Mouse (Mus musculus) ovary, adult 18-20 months (tissue): ENCODE results near the gene Fndc10.
A peak's percentile ranks its signal among the peaks of the same experiment; 100 is the strongest.
"Not testable (repeated sequence)": the region's sequence is repeated elsewhere in the genome, so short reads cannot be mapped to it uniquely, and the experiment has no call there.

Experiments used
- DNase-seq: peaks from one replicate; pipeline ENCODE4 v3.0.0; 2022; ENCODE audit warnings: low spot score, mixed read lengths

Fndc10 gene

DNA sequence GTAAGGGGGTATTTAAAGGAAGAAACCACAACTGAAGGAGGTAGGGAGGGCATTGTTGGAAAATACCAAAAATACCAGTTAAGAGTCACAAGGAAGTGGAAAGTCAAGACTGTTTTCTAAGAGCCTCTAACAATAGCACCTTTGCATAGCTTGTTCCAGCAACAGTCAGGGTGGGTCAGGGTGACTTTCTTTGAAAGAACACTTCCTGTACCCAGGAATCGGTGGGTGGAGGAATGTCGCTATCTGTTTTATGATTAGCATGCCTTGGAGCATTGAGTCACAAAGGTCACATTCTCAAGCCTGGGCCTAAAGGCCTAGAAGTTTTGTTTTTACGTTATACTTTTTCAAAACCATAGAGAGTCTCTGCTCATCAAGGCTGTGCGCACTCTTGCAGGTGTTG lies 6.4 kb upstream of the Fndc10 start:
- DNase-seq: not testable (repeated sequence)

GRCm38 (mm10) chr4:155690571-155691375 lies 3.4 kb upstream of the Fndc10 start:
- DNase-seq: no peak

DNA sequence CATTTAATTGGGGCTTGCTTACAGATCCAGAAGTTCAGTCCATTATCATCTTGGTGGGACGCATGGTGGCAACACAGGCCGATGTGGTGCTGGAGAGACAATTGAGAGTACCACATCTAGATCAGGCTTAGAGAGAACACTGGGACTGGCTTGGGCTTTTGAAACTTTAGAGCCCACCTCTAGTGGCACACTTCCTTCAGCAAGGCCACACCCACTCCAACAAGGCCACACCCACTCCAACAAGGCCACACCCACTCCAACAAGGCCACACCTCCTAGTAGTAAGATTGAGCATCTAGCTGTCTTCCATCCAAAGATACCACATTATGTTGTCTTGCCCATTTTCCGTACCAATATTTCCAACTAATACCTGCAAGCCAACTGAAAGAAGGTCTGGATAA lies 1.7 kb upstream of the Fndc10 start:
- DNase-seq: no peak

GRCm38 (mm10) chr4:155694482-155695401 lies 600 bp downstream of the Fndc10 start:
- DNase-seq: peak; percentile 42

DNA sequence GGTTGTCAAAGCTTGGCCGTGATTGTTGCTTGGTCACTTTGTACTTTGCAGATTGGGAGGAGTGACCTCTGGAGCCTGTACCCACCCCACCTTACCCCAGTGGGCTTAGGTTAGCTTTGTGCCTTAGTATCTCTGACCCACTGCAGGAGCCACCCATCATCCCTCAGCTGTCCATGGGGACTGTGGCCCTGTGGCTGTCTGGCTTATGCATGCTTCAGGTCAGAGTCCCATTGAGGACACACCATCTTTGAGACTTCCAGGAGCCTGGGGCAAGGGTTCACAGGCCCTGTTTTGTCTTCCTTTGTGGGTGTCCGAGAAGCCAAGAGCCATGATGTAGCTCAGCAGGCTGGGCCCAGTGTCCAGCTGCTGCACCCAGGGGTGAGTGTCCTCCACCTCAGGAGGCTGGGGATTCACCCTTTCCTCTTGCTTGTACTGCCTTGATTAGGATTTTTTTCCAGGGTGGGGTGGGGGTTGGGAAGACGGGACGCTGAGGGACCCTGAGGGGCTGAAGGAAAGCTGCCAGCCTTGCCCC lies 1.5 kb downstream of the Fndc10 start:
- DNase-seq: no peak

DNA sequence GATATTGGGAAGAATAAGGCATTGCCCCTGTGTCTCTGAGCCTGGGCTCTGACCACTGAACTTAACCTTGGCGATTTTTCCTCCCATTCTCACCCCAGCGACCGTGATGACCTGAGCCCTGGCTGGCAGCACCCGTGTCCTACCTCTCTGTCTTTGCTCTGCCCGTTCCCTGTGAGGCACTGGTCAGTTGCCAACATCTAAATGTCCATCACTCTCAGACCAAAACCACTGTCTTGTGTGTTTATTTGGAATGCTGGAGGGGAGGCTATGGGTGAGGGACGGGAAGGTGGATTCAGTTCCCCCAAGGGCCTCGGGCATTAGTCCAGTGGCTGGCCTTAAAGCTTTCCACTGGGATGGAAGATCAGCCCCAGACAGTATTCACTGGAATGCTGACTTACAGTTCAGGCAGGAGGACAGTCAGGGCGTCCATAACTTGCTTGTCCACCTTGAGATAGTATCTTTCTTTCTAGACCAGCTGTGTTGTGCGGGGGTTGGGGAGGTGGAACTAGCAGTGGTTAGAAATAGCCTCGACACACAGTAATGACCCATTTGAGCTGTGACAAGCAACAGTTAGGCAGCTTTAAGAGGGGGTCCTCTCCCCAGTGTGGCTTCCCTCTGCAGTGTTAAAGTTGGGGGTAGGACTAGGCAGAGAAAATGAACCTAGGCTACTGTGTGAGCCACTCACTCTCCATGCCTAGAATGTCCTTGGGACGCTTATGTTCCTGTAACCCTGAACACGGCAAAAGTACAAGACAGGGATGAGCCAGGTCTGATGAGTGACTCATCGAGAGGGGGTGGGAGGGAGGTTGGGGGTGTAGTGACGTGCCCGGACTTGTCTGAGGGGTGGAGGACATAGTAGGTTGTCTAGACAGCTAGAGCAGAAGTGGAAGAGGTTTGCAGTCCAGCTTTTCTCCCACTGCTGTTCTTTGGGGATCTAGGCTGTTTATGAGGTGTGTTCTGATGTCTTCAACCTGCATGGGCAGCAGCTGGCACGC lies 2.4 kb downstream of the Fndc10 start:
- DNase-seq: no peak

- no peak for DNase-seq
Measured at GRCm38 (mm10) chr4:155700425-155700824, 6.3 kb downstream of the Fndc10 start.

DNA sequence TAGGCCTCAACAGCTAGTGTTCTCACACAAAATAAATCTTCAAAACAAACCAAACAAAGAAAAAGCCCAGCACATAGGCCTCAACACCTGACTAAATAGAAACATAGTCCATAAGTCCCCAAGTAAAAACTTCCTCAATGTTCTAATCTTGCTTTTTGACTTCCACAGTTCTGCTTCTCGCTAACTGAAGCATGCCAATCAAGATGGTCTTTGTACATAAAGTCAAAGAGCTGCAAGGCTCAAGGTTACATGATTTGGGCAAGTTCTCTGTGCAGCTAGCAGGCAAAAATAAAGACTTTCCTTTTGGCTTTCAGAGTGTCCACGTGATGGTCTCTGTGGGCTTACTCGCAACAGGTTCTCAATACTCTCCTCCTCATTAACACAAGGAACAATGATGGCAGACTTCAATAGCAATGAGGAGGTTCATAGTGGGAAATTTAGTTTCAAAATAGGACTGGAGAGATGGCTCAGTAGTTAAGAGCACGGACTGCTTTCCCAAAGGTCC lies 9.3 kb downstream of the Fndc10 start:
- DNase-seq: no peak

- DNase-seq: peak; percentile 86
Measured at GRCm38 (mm10) chr4:155704721-155705591, 10.8 kb downstream of the Fndc10 start, which contains the start of gene Ssu72. Ssu72 (plus strand) TSS chr4:155704800.

DNA sequence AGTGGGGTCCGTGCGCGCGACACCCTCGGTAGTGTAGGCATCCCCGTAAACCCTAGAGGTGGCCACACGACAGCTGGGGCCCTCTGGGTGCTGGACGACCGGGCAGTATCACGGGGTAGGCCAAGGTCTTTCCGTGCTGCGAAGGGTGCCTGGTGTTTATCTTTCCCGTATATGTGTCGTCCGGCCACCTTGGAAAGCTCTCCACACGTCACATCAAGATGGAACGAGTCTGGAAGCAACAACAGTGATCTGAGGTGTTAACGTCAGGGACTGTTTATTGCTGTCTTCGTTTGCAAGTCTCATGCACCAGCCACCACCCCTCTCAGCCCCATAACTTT lies 11.4 kb downstream of the Fndc10 start:
- DNase-seq: no peak

DNA sequence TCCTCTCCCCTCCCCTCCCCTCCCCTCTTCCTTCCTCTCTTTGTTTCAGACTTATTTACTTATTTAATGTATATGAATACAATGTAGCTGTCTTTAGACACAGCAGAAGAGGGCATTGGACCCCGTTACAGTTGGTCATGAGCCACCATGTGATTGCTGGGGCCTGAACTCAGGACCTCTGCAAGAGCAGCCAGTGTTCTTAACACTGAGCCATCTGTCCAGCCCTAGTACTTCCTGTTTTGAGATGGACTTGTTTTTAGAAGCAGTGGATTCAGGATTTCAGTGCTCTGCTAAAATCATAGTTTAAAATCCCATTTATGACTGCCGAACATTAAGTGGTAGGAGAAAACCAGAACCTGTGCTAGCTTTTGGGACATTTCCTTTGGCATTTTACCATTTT lies 14.4 kb downstream of the Fndc10 start:
- DNase-seq: no peak

- DNase-seq: no peak
Measured at GRCm38 (mm10) chr4:155708988-155709387, 14.8 kb downstream of the Fndc10 start.

GRCm38 (mm10) chr4:155710521-155711252 lies 16.5 kb downstream of the Fndc10 start:
- DNase-seq: no peak

DNA sequence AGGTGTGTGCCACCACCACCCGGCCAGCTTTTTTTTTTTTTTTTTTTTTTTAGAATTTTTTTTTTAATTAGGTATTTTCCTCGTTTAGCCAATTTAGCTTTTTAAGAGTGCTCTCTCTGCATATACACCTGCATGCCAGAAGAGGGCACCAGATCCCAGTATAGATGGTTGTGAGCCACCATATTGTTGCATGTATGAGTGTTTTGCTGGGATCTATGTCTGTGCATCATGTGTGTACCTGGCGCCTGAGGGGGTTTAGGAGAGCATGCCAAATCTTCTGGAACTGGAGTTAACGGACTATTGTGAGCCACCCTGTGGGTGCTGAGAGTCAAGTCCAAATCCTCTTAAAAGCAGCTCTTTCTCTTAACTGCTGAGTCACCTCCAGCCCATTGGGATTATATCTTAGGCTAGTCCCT lies 27.5 kb downstream of the Fndc10 start:
- no peak for DNase-seq

DNA sequence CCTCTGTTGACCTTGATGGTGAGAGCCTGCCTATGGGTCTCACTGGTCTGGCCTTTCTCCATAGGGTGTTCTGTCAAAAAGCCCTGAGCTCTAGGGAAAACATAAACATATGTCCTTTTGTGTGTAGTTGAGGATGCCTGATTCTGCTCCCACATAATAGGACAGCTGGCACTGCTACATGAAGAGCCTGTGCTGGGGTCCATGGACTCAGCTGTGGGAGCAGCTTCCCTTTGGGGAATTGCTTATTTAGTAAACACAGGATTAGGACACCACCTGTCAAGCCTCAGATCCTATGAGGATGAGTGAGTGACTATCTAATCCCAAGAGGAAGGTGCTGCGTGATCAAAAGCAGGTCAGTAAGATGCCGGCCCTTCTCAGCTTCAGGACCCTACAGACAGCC lies 33.9 kb downstream of the Fndc10 start:
- no peak for DNase-seq

DNA sequence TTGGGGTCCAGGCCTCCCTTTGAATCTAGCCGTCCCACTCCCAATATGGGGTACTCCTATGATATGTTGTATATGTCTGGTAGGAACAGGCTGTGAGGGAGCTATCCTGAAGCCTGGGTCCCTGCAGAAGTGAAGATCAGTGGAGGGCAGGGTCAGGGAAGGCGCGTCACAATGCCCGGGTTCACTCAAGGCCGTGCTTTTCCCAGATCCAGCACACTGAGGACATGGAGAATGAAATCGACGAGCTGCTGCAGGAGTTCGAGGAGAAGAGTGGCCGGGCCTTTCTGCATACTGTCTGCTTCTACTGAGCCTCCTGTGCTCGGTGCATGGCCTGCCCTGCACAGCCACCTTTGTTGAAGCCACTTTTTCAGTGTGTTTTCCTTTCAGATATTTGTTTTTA lies 39.1 kb downstream of the Fndc10 start:
- no peak for DNase-seq

DNA sequence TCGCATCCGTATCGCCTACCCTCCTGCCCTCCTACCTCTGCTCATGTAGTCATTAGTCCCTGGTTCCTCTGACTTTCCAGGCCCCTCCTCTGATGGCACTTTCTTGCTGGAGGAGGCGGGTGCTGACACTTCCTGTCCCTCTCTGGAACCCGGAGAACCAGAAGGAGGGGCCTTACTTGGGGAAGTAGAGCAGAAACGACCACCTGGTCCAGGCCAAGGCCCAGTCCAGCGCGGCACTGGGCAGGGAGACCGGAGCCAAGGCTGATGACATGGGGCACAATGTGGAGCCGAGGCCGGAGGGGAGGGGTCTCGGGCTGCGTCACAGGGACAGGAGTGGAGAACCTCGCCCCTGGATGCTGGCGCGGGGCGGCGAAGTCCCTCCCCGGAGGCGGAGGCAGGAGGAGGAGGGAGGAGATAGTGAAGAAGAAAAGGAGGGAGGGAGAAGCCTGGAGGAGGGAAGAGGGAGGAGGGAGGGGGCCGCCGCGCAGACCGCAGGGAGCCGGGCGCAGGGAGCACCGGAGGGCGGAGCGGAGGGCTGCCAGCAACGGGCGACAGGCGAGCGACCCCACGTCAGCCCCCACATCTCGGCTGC lies 40.3 kb downstream of the Fndc10 start, which contains the start of gene Tmem240:
Gene Tmem240 (plus strand): TSS at position 451 of the 592 bp plus-strand sequence.
- DNase-seq: peak; percentile 92

- DNase-seq: peak; percentile 16
Measured at GRCm38 (mm10) chr4:155734951-155735702, 41.0 kb downstream of the Fndc10 start.
